Mouse (Mus musculus) inflammation-experienced regulatory T-cells, adult 6 months (primary cell): Measurements from ENCODE around the gene Slc38a5. TPM values are rescaled to one million over a fixed set of nuclear protein-coding genes. Genes with fewer than 3 reads are reported as not detected.

Experiments used
- ATAC-seq: one replicate; pipeline ENCODE4 v1.8.0; 2017
- polyA plus RNA-seq, 3 experiments: library from polyadenylated mRNA; unstranded; fragments of 100-300 nt; shearing (Covaris generic); gene quantifications; one replicate each; pipeline ENCODE4 v1.2.1; 2017

Slc38a5 gene
- polyA plus RNA-seq = not detected

GRCm38 (mm10) chrX:8271083-8271820, at the start of gene Slc38a5:
TSS of gene Slc38a5 (plus strand) at chrX:8271133.
- no peak for ATAC-seq

GRCm38 (mm10) chrX:8222296-8222677, 48.6 kb upstream of the Slc38a5 start:
- no peak for ATAC-seq

GRCm38 (mm10) chrX:8222678-8223421, 48.1 kb upstream of the Slc38a5 start:
- ATAC-seq = no peak

- no peak for ATAC-seq
These were observed 47.5 kb upstream of the Slc38a5 start for GRCm38 (mm10) chrX:8223473-8223872.

- no peak for ATAC-seq
These were observed 40.7 kb upstream of the Slc38a5 start for GRCm38 (mm10) chrX:8230272-8230671.

GRCm38 (mm10) chrX:8233602-8234001, 37.3 kb upstream of the Slc38a5 start:
- no peak for ATAC-seq

GRCm38 (mm10) chrX:8236704-8237103, 34.2 kb upstream of the Slc38a5 start:
- no peak for ATAC-seq

GRCm38 (mm10) chrX:8238804-8239395, 32.0 kb upstream of the Slc38a5 start:
- no peak for ATAC-seq

DNA sequence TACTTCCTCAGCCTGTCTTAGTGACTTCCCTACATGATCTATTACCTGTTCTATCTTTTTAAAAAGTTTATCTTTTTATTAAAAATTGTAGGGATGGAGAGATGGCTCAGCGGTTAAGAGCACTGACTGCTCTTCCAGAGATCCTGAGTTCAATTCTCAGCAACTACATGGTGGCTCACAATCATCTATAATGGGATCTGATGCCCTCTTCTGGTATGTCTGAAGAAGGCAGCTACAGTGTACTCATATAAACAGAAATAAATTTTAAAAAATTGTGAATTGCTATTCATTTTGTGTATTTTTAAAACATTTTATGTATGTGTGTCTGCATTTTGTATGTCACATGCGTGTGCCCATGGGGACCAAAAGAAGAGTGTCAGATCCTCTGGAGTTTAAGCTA, 23.3 kb upstream of the Slc38a5 start:
- ATAC-seq = no peak

- no peak for ATAC-seq
These were observed 22.3 kb upstream of the Slc38a5 start for GRCm38 (mm10) chrX:8248542-8249120.

DNA sequence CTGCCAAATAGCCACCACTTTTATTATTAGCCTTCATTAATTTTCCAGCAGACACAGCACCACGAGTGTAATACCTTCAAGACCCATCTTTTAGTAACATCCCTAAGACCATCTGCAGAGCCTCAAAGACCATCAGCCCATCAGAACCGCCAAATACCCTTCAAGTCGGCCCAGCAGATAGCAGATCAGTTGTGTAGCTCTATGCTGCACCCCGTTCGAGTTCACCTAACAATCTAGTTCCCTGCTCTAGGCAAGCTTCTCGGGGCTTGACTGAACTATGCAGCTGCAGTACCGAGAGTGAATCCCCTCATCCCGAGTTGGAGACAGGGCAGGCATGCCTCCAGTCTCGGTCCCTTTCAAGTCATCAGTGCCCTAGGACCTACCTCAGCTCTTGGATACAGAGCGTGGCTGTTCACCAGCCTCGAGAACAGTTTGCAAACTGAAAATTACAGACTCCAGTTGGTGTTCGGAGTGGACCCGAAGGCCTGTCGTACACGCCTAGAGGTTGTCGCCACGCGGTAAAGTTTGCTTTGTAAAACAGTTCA, 19.1 kb upstream of the Slc38a5 start:
- ATAC-seq = peak; percentile 42

DNA sequence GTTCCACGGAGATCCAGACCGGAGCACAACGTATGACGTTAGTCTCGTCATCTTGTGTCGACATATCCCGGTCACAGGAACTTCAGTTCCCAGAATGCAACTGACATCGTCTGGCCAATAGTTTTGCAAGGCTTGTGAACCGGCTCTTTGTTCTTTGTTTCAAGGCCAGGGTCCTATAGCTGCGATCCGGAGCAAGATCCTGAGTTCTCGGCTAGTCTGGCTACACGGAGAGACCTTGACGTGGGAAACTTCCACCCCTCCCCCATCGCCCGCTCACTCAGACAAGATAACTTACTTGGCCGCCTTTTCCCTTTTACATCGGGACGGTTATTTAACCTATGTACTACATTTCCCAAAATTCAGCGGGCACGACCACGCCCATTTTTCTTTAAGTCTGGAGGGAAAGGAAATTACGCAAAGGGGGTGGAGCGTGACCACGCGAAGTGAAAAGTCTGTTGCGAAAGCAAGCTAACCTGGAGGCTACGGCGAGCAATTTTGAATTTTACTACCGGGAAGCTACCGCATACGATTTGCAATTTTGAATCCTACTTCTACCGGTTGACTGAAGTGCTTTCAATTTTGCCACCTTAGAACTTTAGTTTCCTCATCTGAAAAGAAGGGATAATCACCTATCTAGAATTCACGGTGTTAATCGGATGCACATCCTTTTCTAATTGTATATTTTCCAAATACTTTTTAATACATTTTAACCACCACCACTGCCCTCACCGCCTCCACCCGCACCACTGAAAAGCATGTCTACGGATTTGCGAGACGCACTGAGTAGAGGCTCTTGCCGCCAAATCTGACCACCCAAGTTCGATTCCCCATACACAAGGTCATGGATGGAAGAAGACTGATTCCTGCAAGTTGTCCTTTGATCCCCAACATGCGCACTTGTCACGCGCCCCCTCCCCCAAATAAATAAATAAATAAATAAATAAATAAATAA, 18.3 kb upstream of the Slc38a5 start, which contains the start of gene Ftsj1:
Ftsj1 (minus strand) TSS at position 73 of the 952 bp plus-strand sequence.
- peak; percentile 89 for ATAC-seq

- ATAC-seq = no peak
These were observed 17.2 kb upstream of the Slc38a5 start for GRCm38 (mm10) chrX:8253711-8254110.

- ATAC-seq = no peak
These were observed 15.1 kb upstream of the Slc38a5 start for GRCm38 (mm10) chrX:8255807-8256206.

DNA sequence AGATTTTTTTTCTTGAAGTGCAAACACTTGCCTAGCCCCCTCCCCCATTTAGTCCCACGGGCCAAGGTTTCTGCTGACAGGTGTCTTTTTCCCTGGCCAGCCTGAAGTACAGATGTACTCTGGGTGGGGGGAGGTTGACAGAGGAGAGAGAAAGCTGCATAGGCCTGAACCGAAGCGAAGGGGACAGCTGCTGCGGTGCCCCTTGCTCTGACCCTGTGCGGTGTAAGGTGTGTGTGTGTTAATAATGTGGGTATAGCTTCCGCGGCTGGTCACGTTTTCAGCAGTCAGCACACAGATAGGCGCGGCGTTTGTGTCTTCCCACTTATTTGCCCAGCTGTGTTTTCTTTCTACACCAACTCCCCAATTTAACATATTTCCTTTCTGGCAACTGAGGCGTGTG, 11.5 kb upstream of the Slc38a5 start:
- ATAC-seq = no peak

DNA sequence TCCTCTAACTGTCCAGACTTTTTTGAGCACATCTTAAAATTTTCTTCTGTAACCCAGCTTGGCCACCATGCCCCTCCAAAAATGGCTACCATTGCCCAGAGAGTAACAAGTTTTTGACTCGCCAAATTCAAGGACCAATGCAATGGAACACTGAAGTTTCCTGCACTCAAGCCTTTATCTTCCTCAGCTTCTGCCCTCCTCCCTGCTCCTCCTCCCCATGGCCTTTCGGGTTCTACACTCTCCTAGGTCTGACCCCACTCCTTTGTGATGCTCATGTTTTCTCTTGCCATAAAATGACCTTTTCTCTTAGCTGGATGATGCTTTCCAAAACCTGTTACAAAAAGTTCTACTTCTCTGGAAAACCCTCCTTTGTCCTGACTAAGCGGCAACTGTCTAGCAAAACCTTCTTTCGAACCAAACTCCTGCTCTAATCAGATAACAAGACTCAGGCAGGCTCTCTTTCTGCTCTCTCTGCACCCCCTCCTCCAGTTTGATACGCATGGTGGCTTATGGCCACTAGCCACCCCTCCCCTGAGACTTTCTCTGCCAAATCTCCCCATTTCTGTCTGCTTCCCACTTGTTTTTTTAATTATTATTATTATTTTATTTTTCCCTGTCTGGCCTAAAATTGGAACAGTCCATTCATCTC, 7.7 kb upstream of the Slc38a5 start:
- no peak for ATAC-seq

- ATAC-seq = no peak
These were observed 6.7 kb upstream of the Slc38a5 start for GRCm38 (mm10) chrX:8264222-8264621.

GRCm38 (mm10) chrX:8272000-8272399, 1.1 kb downstream of the Slc38a5 start:
- no peak for ATAC-seq

GRCm38 (mm10) chrX:8274056-8274455, 3.1 kb downstream of the Slc38a5 start:
- no peak for ATAC-seq

DNA sequence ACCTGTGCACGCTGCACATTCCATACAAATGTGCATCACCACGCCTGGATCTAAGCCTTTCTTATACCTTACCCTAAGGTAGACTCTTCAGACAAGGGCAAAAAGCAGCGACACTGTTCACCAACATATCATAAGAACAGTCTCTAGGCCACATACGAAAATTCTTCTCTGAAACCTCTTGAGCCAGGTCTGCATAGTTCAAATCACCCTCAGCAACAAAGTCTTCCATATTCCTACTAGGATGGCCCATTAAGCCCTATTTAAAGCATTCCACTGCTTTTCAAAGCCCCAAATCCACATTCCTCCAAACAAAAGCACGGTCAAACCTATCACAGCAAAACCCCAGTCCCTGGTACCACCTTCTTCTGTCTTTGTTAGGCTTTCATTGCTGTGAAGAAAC, 17.7 kb downstream of the Slc38a5 start:
- ATAC-seq = no peak

GRCm38 (mm10) chrX:8309302-8309701, 38.4 kb downstream of the Slc38a5 start:
- ATAC-seq = no peak
